Mouse (Mus musculus): ENCODE data around the gene Cep128.

DNA sequence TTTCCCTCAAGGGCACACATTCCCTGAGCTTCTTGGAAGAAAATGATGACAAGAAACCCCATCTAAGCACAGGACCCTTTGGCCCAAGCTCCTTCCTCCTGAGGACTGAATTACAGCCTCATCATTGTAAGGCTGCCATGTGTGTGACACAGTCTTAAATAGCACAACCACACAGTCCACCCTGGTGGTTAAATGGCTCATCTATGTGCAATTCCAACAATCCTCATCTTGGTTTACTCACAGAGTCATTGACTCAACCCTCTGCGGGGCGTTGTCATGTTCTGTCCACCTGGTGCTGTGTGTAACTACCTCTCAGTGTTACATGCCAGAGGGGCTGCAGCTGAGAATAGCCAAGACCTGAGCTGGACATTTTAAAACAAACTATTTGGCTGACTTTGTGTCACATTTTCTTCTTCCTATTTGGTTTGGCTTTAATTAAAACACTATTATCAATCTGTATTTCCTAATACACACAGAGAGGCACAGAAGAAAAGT, 313.6 kb downstream of the Cep128 start:
- no peak for TF ChIP-seq GATA1 (IDR thresholded peaks at IDR 0.05; ENCODE audit: borderline replicate concordance, low read length)
- TF ChIP-seq CTCF (IDR thresholded peaks at IDR 0.05; ENCODE audit: low read depth, low read length) = no peak
- TF ChIP-seq TAL1 (conservative IDR thresholded peaks at IDR 0.05; ENCODE audit: low read depth, low read length) = no peak
- no peak for TF ChIP-seq POLR2AphosphoS5 (IDR thresholded peaks at IDR 0.05; ENCODE audit: insufficient replicate concordance, low read depth, low read length)

Measured in G1E (cell line).